Mouse (Mus musculus): ENCODE results near the gene Eps8.
"Not testable (repeated sequence)": the region's sequence is repeated elsewhere in the genome, so short reads cannot be mapped to it uniquely, and the experiment has no call there.

- TF ChIP-seq CTCF (IDR thresholded peaks at IDR 0.05 in 2 of 3, conservative IDR thresholded peaks at IDR 0.05 in 1 of 3; ENCODE audit: control insufficient read depth in 1 of 3, insufficient read depth in 1 of 3, low read depth in 2 of 3, low read length in 3 of 3, poor library complexity in 1 of 3, severe bottlenecking in 1 of 3); POLR2A (IDR thresholded peaks at IDR 0.05; ENCODE audit: control insufficient read depth in 1 of 2, insufficient read depth in 1 of 2, low read depth in 1 of 2, low read length in 2 of 2, poor library complexity in 1 of 2); HCFC1 (IDR thresholded peaks at IDR 0.05; ENCODE audit: low read depth, low read length); NRF1 (IDR thresholded peaks at IDR 0.05; ENCODE audit: insufficient read depth, low read depth, low read length, poor library complexity, severe bottlenecking); TAL1 (IDR thresholded peaks at IDR 0.05; ENCODE audit: low read length); CHD2 (IDR thresholded peaks at IDR 0.05; ENCODE audit: low read length); MEF2A (IDR thresholded peaks at IDR 0.05; ENCODE audit: extremely low read depth, insufficient replicate concordance, low read depth, low read length, poor library complexity, severe bottlenecking): not testable (repeated sequence)
Measured at GRCm38 (mm10) chr6:137446116-137446515, 208.6 kb downstream of the Eps8 start.
